Mouse (Mus musculus): ENCODE results near the gene B3gnt9.

B3gnt9 gene

DNA sequence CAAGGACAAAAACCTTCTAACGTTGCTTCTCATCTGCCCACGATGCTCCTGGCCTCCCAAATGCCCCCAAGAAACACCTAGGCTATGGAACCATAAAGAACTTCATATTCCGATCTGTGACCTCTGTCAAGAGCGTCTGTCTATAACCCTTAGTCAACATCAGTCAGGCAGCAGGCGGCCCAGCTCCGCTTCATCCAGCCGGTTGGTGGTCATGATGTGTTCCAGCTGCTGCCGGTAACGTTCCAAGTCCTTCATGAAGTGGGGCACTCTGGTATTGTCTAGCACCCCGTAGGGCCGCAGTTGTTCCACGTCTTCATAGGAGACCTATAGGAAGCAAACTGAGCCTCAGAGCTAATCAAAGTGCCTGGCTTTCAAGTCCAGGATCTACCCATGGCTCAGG is 26.9 kb upstream of the B3gnt9 start:
- DNase-seq: no peak

DNA sequence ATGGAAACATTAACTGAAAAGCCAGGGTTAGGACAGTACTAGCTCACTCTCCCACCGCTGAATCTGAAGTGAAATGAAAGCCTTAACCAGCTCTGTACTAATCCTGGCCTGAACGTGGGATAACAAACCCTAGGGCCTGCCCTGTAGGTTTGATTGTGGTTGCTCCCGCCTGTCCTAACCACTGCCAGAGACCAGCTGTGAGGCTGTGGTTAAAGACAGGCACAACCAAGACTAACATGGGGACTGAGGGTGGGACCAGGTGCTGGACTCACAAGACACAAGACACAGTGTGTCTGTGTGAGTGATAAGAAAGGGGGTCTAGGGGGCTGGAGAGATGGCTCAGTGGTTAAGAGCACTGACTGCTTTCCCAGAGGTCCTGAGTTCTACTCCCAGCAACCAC is 25.6 kb upstream of the B3gnt9 start:
- DNase-seq: no peak

DNA sequence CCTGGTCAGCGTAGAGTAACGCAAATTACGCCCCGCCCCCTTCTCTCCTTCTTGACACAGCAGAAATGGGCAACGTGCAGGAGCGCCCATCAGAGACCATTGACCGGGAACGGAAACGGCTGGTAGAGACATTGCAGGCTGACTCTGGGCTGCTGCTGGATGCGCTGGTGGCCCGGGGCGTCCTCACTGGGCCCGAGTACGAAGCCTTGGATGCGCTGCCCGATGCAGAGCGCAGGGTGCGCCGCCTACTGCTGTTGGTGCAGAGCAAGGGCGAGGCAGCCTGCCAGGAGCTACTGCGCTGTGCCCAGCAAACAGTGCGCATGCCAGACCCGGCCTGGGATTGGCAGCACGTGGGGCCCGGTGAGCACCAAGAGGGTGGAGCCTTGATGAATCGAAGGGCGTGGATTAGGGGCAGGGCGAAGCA is 24.0 kb upstream of the B3gnt9 start:
- peak; percentile 44 to 45 for DNase-seq

DNA sequence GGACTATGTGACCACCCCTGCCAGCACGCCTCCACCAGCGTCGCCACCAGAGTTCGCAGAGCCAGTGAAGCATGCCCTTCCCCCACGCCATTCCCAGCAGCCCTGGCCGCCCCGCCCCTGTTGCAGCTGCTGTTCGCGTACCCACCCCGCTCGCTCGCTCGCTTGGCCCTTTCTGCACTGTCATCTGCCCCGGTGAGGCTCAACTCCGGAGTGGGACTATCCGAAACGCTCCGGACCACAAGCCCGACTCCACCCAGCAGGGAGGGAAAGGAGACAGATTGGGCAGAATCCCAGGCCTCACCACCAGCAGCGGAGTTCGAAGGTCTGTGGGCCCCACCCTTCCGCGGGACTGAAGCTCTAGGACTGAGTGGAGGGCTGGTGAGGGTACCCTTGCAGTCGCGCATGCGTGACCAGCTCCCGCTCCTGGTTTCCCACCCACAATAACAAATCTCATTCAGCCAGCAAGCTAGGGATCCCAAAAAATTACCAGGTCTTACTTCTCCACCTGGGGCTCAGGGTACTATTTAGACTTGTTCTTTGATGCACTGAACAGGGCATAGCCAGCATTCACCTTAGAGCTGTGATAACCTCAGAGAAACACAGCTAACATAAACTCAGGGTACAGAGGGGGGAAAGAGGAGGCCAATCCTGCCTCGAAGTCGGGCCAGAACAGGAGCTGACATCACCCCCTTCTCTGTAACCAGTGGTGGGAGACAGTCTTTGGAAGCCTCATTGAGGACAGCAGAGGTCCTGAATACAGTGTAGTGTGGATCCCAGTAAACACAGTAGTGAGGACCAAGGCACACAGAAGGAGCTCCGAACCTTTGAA is 21.6 kb upstream of the B3gnt9 start:
- DNase-seq: peak; percentile 30 to 32

DNA sequence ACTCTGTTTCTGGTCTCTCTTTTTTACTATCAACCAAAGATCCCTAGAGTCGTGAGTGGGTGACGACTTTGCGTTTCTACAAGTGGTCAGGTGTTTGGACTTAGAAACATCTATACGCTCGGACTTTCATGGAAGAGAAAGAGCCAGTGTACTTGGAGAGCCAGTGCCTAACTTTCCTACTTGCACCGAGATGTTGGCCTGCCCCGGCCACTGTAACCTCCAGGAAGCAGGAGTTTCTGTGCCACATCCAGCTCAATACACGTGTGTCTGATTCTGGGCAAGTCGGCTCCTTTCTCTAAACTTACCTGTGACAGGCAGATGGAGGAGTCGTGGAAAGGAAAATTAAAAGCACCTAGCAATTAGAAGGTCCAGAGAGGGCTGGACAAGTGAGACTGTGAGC is 20.9 kb upstream of the B3gnt9 start, which contains the start of gene Nol3:
TSS of gene Nol3 (plus strand) at position 301 of the 400 bp plus-strand sequence.
- no peak for DNase-seq

DNA sequence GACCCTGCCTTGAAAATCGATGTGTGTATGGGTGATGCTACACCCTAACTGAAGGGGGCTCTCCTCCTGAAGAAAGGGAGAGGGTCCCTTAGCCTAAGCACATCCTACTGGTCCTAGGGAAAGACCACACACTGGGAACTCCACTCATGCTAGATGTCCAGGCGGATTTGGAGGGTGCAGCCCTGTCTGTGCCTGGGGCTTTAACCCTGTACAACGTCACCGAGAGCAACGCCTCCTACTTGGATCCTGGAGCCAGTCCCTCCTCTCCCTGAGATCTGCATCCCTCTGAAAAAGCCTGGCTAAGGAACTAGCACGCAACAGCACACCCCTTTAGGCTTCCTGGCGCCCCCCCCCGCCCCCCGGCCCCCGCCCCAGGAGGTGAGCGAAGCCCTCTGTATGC is 20.4 kb upstream of the B3gnt9 start:
- no peak for DNase-seq

DNA sequence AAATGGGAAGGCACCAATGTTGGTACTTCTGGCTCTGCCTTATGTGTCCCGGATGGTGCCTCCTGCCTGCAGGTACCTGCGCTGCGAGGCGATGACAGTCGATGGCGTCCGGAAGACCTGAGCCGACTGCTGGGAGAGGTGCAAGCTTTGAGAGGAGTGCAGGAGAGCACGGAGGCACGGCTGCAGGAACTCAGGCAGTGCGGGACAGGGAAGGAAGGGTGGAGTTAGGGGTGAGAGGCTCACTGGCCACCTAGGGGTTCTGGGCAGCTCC is 15.9 kb upstream of the B3gnt9 start:
- no peak for DNase-seq

DNA sequence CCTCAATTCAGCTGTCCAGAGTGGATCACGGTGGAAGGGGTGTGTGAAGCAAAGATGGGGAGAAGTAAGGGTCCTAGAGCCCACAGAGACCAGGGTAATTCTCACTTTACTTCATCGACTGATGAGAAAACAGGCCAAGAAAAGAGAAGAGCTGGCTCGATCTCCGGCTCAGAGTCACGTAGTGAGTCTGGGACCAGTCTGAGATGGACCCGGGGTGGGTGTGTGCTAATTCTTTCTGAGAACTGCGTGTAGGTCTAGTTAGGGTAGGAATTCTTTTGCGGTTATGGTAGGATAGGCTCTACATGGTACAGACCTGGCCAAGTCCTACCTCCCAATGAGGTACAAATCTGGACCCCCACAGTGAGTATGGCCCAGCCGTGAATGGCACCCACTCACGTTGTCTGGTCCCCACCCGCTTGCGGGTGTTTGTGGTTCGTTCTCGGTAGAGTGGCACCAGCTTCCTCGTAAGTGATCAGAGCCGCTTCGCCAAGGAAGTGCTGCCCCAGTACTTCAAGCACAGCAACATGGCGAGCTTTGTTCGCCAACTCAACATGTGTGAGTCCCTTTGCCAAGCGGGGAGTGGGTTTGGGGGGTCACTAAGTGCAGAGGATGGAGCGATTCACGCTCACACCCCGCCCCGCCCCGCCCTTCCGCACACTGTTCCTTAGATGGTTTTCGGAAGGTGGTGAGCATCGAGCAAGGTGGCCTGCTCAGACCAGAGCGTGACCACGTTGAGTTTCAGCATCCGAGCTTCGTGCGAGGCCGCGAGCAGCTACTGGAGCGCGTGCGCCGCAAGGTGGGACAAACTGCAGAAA is 15.4 kb upstream of the B3gnt9 start:
- peak in 1 of 2 experiments; percentile 36 for DNase-seq

DNA sequence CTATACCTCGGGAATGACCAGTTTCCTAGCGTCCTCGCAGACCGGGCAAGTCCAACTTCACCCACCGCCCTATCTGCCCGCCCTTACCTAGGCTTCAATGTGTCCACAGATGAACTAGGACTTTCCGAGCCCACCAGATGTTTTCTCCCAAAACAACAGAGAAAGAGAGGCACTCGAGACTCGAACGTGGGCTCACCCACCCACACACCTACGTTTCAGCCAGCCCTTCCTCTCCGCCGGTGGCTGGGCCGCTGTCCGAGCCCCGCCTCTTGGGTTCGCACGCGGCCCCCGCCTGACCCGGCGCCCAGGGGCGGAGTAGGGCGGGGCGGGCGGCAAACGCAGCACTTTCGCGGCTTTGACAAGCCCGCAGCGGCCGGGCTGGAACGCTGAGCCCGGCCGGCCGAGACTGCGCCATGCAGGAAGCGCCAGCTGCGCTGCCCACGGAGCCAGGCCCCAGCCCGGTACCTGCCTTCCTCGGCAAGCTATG is 14.6 kb upstream of the B3gnt9 start, which contains the start of gene Hsf4:
TSS of gene Hsf4 (plus strand) at position 341 of the 487 bp plus-strand sequence.
- DNase-seq: peak; percentile 42 to 50

DNA sequence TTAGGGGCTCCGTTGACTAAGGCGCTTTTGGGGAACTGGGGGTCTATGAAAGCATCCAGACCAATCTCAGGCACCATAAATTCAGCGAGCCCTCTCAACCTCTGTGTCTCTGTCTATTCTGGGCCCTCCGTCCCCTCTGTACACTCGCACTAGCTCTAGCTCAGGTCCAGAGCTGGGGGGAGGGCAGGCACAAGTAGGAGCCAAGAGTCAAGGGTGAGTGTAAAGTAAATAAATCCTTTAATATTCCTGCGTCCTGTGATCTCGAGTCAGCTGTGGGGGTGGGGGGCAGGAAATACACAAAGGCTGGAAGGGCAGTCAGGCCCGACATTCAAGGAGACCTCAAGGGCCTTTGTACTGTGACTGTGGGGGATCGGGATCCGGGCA is 14.1 kb upstream of the B3gnt9 start:
- no peak for DNase-seq

DNA sequence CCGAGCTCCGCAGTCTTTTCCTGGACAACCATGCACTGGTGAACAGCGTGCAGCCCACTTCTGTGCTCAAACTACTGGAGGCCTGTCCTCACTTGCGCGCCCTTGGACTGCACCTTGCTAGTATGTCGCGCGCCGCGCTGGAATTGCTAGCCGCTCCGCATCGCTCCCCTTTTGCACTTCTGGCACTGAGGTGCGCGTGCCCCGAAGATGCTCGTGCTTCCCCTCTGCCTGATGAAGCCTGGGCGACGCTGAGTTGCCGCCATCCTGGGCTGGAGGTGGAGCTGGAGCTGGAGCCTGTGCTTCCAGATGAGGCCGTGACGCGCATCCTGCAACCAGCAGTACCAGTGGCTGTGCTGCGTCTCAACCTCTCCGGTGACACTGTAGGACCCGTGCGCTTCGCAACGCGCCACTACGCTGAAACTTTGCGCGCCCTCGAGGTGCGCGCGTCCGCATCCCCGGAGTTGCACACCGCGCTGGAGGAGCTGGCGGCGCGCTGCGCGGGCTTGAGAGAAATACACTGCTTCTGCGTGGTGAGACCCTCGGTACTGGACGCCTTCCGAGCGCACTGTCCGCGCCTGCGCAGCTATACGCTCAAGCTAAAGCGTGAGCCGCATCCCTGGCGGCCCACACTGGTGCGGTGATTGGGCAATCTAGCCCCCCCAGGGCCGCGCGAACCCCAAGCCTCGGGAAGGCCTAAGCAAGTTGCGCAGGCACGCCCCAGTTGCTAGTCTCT is 13.6 kb upstream of the B3gnt9 start:
- DNase-seq: no peak

DNA sequence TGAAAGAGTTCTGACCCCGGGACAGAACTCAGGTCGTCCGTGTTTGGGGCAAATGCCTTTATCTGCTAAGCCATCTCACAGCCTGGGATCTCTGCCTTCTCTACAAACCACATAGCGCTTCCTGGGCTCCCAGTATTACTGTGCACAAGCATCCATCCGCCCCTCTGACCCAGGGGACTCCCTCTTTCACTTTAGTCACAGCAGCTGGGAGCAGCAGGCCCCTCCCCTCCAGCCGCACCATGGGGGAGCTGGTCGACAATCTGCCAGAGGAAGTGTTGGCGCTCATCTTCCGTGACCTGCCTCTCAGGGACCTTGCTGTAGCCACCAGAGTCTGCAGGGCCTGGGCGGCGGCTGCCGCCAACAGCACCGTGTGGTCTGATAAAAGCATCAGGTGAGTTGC is 11.8 kb upstream of the B3gnt9 start:
- DNase-seq: peak; percentile 57 to 67

DNA sequence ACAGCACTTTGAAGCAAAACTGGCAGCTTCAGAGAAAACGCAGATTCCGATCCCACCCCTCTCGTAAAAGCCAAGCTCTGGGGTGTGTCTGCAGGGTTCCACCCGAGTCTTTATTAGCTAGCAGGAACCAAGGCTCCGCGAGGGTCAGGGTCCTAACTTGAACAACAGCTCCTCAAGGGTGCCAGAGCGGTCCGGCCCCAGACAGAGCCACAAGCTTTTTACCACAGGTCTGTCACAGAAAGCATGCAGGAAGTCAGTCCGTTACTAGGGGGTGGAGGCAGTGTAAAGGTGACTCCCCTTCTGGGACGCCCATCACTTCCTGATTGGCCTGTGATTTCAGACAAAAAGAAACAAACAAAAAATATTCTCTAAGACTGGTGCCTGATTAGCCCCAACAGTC is 10.2 kb upstream of the B3gnt9 start:
- DNase-seq: peak; percentile 69 to 76

DNA sequence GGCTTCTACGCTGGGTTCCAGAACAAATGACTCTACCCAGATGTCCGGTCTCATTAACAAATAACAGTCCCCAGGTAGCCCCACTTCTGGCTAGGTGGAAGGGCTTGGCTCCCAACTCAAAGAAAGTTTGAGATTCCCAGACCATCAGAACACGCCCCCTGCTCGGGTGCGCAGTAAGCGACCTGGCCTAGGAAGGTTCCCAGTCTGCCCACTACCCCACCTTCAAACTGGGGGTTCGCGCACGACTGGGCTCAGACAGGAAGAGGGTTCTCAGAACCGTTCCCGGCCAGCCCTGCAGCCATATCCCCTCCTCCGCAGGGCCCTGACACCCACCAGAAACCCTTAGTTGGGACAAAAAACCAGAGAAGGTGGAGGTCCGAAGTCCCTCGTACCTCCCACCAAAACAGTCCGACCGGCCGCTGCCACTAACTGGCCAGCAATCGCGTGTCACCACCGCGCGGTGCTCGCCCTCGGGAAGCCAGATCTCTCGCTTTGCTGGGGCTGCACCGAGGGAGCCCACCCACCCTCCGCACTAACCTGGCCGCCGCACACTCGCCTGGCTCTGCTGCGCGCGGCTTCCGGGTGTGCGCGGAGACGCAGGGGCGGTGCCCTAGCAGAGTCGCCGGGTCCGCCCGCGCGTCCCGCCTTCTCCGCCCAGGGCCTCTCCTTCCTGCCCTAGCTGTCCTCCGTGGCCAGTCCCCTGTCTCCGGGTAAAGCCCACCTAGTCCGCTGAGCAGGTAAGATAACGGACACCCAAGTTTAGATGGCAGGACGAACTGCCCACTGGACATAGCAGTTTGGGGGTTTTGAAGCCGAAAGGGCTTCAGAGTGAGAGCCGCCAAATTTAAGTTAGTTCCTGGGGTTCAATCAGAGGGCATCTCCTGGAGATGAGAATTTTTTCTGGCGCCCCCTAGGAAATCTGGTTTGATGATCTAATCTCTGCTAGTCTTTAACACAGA is 9.3 kb upstream of the B3gnt9 start, which contains the start of the genes Tradd and Fbxl8:
TSS of gene Tradd (minus strand) at position 586 of the 959 bp plus-strand sequence.
TSS of gene Fbxl8 (plus strand) at position 625 of the 959 bp plus-strand sequence.
- peak; percentile 78 to 79 for DNase-seq

DNA sequence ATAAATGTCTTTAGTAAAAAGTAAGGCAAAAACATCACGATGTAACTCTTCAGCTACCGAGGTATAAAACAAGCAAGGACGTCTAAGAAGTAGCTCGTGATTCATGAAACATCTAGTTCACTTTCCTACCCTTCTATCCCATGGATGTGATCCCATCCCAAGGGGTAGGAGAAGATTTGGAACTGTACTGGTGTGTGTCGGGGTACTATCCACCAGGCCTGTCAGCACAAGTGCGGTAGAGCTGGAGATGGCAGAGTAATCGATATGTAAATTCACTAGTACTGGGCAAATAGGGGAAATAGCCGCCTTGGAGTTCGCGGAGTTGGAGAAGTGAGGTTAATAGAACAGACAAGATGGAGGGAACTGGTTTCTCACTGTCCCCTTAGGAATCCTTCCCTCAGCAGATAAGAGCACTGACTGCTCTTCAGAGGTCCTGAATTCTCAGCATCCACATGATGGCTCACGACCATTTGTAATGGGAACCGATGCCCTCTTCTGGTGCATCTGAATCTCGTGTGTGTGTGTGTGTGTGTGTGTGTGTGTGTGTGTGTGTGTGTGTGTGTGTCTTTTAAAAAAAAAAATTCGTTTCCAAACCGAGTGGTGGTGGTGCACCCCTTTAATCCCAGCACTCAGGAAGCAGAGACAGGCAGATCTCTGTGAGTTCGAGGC is 8.4 kb upstream of the B3gnt9 start:
- no peak for DNase-seq

DNA sequence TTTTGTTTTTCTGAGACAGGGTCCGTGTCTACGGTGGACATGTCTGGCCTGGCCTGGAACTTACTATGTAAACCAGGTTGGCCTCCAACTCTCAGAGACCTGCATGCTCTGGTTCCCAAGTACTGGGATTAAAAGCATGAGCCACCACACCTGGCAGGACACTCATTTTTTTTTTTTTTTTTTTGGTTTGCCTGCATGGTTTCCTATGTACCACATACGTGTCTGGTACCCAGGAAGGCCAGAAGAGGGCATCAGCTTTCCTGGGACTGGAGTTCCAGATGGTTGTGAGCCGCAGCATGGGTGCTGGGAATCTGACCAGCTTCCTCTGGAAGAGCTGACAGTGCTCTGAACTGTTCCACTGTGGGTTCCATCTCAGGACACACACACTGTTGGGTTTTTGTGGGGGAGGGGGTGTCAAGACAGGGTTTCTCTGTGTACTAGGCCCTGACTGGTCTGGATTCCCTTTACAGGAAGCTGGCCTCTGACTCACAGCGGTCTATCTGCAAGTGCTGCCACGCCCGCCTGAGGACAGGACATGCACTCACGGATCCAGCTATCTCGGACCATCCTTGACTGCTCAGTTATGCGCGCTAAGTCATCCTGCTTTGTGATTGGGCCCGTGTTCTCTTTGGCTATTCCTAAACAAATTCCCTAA is 6.5 kb upstream of the B3gnt9 start:
- no peak for DNase-seq

DNA sequence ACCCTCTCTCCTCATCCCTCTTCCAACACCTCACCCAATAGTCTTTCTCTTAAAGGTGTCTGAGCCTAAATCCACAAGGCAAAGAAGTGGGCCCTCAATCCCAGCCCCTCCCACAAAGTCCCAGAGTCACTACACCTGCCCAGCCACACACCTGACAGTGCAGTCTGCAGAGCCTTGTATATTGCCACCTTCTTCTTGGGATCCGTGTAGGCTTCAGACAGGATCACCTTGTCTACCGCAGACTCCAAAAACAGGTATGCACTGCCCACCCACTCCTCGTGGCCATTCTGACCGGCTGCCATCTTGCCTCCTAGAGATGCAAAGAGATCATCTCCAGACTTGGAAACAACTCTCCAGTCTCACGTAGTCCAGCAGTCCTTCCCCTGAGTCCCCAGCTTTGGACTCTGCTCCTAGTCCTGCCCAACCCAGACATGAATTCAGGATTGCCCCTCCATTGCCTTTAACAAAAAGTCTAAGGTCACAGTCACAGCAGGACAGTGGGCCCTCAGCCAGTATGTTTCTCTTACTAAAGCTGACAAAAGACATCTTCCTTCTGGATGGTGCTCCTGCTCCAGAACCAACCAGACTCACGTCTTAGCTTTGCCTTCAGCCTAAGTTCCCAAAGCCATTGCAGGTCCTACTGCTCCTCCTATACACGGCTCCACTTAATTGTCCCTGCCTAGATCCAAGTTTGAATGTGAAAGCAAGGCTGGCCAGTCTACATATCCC is 5.6 kb upstream of the B3gnt9 start:
- DNase-seq: no peak

DNA sequence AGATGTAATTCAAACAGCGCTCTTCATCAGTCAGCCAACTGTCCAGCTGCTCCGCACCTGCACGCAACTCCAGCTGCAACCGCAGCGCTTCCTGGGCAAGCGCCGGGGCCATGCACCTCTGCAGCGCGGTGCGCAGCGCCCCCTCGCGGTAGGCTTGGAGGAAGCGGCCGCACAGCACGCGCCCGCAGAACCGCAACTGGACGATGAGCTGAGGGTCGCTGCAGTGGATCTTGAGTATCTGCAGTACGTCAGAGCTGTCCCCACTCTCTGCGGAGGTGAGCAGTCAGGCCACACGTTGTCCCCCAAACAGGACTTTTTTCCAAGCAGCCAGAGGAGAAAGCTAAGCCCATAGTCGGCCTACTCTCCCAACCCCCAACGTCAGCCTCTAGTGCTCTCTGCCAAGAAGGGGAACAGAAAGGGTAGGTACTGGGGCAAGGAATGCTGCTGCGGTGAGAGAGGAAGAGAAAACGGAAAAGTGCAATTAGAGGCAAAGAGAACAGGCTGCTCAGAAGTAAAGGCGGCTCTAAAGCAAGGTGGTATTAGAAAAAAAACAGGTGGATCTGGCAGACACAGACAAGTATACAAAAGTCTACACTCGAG is 4.9 kb upstream of the B3gnt9 start:
- peak; percentile 83 to 88 for DNase-seq

DNA sequence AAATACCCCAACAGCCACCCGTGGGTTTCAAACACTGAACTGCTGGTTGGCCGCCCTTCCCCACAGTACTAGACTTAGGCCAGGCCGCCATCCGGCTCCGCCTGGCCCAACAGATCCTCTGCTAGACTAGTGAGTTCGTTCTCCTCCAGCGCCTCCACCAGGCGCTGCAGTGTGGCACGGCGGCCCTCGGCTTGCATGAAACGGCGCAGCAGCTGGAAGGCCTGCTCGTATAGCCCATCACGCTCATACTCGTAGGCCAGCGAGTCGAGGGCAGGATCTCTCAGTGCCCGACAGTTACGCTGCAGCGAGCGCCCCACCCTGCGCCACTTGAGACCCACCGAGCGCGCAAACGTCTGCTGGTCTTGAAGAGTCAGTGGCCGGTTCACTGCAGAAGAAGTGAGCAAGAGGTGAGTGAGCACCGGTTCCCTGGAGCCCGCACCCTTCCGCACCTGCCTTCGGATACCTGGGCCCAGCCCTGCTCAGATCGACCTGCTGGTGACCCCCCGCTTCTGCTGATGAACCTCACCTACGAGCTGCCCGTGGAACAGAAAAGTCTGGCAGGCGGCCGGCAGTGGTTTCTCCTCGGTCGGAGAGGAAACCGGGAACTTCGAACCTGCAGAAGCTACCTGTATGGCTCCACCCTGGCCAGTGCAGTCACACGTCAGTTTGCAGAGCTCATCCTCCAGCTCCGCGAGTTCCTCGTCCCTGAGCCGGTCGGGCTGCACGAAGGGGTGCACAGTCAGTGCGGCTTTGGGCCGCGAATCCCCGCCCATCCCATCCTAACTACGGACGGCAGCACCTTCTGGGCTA is 4.2 kb upstream of the B3gnt9 start:
- no peak for DNase-seq

Data from B cell, adult 2 months (primary cell).